Mouse (Mus musculus): Measurements from ENCODE around the gene Ddo. TPM values are rescaled to one million over a fixed set of nuclear protein-coding genes. Genes with fewer than 3 reads are reported as not detected.

The Ddo gene
- polyA plus RNA-seq, 1 experiment from 2014 or later = 0.15 TPM

DNA sequence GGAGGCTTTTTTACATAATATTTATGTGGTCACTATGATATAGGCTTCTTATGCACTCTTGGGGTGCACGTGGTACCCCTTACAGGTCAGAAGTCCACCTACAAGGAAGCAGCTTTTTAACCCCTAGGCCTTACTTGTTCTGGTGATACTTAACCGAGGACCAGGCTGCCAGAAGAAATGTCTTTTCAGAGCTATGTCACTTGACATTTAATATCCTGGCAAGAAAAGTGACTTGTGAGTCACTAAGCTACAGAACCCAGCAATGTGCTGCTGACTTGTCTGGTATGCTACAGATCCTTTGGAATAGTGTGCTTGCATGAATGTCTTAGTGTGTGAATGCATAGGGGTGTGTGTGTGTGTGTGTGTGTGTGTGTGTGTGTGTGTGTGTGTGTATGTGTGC is 57.6 kb downstream of the Ddo start:
- Histone ChIP-seq H3K9ac (no peak overlapping the region), H3K36me3 (no peaks in the 10 kb centered on the region), H3K4me2 (no peak overlapping the region), H3K27ac (no peak overlapping the region), H3K4me3 (no peak overlapping the region), H3K27me3 (no peaks in the 10 kb centered on the region), H3K9me3 (no peaks in the 10 kb centered on the region), H3K4me1 (peaks cover 5% of the 10 kb centered on the region)
- ATAC-seq (ENCODE audit: insufficient number of reproducible peaks, low FRiP score, low TSS enrichment, low read depth) = no peak
- WGBS = 52% methylated on average over 2 of the region's 2 CpGs

DNA sequence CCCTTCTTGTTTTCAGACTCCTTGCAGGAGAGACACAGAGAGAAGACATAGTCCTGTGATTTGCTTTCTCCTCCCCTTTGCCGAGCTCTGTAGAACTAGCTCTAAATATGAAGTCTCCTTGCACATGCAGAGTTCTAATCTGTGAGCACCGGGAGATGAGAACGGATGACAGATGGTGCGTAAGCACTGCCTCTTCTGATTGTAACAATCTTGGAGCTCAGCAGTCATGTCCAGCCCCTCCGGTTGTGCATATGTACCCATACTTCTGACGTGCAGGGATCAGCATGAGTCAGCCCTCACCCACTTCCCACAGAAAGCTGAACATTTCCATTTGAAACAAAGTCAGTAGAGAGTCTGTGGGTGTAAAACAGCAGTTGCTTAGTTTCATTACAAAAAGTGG is 58.5 kb downstream of the Ddo start:
- no peak for ATAC-seq (ENCODE audit: insufficient number of reproducible peaks, low FRiP score, low TSS enrichment, low read depth)
- peaks cover under 1% of the 10 kb centered on the region for H3K4me1 ChIP-seq
- H3K9me3 ChIP-seq = no peaks in the 10 kb centered on the region
- no peaks in the 10 kb centered on the region for H3K36me3 ChIP-seq
- no peak overlapping the region for H3K4me2 ChIP-seq
- H3K9ac ChIP-seq = no peak overlapping the region
- no peak overlapping the region for H3K27ac ChIP-seq
- no peak overlapping the region for H3K4me3 ChIP-seq
- no peaks in the 10 kb centered on the region for H3K27me3 ChIP-seq
- WGBS = 73% methylated on average over 6 of the region's 6 CpGs

DNA sequence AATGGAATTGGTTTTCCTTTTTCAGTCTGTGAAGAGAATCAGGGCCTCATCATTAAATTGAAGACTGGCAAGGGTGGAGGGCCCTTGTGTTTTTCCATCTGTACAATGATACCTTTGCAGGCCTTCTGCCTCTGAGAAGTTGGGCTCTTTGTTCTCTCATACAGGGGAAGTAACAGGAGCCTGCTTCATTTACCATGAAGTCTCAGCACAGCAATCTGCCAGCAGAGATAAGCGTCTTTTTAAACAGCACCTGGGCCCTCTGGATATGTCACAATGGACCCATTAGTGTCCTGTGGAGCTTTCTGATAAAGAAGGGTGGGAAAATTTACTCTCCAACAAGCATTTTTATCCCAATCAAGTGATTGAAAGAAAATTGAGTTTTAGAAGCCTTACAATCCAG is 59.1 kb downstream of the Ddo start:
- H3K9ac ChIP-seq = no peak overlapping the region
- no peaks in the 10 kb centered on the region for H3K27me3 ChIP-seq
- H3K27ac ChIP-seq = no peak overlapping the region
- H3K9me3 ChIP-seq = no peaks in the 10 kb centered on the region
- WGBS = 43% methylated on average over 1 of the region's 1 CpGs
- no peak overlapping the region for H3K4me3 ChIP-seq
- H3K36me3 ChIP-seq = no peaks in the 10 kb centered on the region
- H3K4me2 ChIP-seq = no peak overlapping the region
- H3K4me1 ChIP-seq = no peaks in the 10 kb centered on the region
- no peak for ATAC-seq (ENCODE audit: insufficient number of reproducible peaks, low FRiP score, low TSS enrichment, low read depth)

DNA sequence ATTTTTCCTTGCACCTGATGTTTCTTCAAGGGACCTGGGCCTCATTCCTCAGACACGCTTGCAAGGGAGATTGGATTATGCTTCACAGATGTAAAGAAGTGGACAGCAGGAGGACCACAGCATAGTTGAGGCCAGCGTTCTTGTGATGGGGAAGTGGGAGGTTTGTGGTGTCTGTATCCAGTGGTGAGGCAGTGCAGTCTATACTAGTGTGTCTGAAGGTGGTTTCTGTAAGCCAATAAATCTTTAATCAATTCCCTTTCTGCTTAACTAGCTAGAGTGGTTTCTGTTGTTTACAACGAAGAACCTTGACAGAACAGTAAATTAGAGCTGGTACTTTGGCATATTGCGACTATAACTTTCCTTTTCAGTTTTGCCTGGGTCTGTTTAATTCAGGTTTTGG is 68.8 kb downstream of the Ddo start:
- H3K9ac ChIP-seq = no peak overlapping the region
- no peaks in the 10 kb centered on the region for H3K36me3 ChIP-seq
- no peak overlapping the region for H3K27ac ChIP-seq
- 56% methylated on average over 4 of the region's 4 CpGs for WGBS
- no peaks in the 10 kb centered on the region for H3K9me3 ChIP-seq
- no peak overlapping the region for H3K4me2 ChIP-seq
- ATAC-seq (ENCODE audit: insufficient number of reproducible peaks, low FRiP score, low TSS enrichment, low read depth) = no peak
- H3K27me3 ChIP-seq = no peaks in the 10 kb centered on the region
- H3K4me3 ChIP-seq = no peak overlapping the region
- H3K4me1 ChIP-seq = no peaks in the 10 kb centered on the region

DNA sequence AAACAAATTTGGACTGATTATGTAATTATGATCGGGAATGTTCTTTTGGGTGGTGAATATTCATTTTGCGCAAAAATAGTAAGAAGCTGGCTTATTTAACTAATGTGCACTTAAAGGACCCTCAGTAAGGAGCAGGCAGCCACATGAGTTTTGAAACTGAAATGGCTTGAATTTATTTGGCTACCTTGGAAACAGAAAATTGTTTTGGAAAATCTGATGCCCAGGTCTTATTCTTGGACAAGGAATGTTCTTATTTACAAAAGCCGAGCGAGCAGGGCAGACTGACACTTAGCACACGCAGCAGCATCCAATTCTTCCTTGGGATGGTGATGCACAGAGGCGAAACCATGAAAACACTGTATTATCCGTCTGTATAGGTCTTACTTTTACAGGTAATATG is 81.3 kb downstream of the Ddo start:
- H3K9me3 ChIP-seq = no peaks in the 10 kb centered on the region
- no peak for ATAC-seq (ENCODE audit: insufficient number of reproducible peaks, low FRiP score, low TSS enrichment, low read depth)
- H3K36me3 ChIP-seq = no peaks in the 10 kb centered on the region
- H3K4me3 ChIP-seq = no peak overlapping the region
- no peak overlapping the region for H3K4me2 ChIP-seq
- no peaks in the 10 kb centered on the region for H3K27me3 ChIP-seq
- H3K9ac ChIP-seq = no peak overlapping the region
- H3K27ac ChIP-seq = no peak overlapping the region
- peaks cover 3% of the 10 kb centered on the region; the same call in 1 of the 2 replicates for H3K4me1 ChIP-seq
- WGBS = 66% methylated on average over 7 of the region's 7 CpGs

DNA sequence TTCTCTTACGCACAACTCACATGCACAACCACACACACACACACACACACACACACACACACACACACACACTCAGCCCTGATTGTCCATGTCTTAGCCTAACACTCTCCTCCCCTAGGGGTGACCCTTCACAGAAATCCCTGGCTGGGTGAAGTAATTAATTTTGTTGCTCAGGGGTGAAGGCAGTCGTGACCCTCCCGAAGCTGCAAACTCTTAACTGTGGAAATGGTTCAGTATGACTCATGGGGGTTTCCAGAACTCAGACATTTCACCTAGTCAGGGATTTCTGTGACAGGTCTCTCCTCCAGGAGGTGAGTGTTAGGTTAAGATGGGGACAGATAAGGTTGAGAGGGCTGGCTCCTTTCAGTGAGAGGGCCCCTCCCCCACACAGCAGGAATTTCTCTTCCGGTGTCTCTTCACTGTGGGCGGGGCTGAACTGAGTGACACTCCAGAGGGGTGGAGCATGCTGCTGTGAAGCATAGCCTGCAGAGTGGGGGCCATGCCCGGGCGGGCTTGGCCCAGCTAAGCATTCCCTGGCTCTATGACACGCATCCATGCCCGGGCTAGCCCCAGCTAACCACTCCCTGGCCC is 83.3 kb downstream of the Ddo start:
- H3K9me3 ChIP-seq = no peaks in the 10 kb centered on the region
- no peak for ATAC-seq (ENCODE audit: insufficient number of reproducible peaks, low FRiP score, low TSS enrichment, low read depth)
- H3K27ac ChIP-seq = no peak overlapping the region
- peaks cover 6% of the 10 kb centered on the region; the same call in 1 of the 2 replicates for H3K4me1 ChIP-seq
- 34% methylated on average over 9 of the region's 9 CpGs for WGBS
- no peaks in the 10 kb centered on the region for H3K27me3 ChIP-seq
- H3K4me3 ChIP-seq = no peak overlapping the region
- no peak overlapping the region for H3K9ac ChIP-seq
- H3K4me2 ChIP-seq = no peak overlapping the region
- H3K36me3 ChIP-seq = no peaks in the 10 kb centered on the region

DNA sequence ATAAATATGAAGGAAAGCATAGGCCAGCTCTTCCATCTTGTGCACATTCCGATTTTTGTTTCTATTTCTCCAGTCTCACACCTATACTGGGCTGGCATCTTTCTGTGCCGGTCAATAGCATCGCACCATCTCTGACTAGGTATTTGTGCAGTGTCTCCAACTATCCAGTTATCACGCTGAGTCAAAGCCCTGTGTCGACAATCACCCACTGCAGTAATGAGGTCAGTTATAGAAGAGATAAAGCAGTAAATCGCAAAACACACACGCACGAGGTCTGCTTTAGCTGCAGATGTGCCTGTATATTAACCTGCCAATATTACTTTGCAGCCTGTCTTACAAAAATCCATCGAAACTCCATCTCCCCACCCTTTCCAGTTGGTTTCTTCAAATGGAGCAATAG is 84.0 kb downstream of the Ddo start:
- ATAC-seq (ENCODE audit: insufficient number of reproducible peaks, low FRiP score, low TSS enrichment, low read depth) = no peak
- WGBS = 76% methylated on average over 9 of the region's 9 CpGs

DNA sequence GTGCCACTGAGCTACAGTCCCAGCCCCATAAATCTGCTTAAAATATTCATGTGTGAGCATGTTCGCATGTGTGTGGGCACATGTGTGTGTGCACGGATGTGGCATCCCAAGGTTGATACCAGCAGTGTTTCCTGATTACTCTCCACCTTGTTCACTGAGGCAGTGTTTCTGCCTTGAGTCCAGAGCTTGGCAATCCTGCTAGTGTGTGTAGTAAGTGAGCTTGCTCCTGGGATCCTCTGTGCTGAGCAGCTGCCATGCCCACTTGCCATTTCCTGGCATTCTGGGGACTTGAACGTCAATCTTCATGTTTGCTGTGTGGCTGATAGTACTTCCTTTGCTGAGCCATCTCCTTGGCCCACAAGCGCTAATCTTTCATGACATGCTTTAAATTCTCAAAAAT is 85.3 kb downstream of the Ddo start:
- Histone ChIP-seq H3K27me3 (no peaks in the 10 kb centered on the region), H3K4me3 (no peak overlapping the region), H3K4me1 (peaks cover 10% of the 10 kb centered on the region; the same call in 1 of the 2 replicates), H3K4me2 (no peak overlapping the region), H3K27ac (no peak overlapping the region), H3K9ac (no peak overlapping the region), H3K36me3 (no peaks in the 10 kb centered on the region), H3K9me3 (no peaks in the 10 kb centered on the region)
- no peak for ATAC-seq (ENCODE audit: insufficient number of reproducible peaks, low FRiP score, low TSS enrichment, low read depth)
- 88% methylated on average over 4 of the region's 4 CpGs for WGBS

More for the DNA sequence above, 84.0 kb downstream of the Ddo start:
- no peaks in the 10 kb centered on the region for H3K27me3 ChIP-seq
- no peak overlapping the region for H3K4me3 ChIP-seq
- no peaks in the 10 kb centered on the region for H3K36me3 ChIP-seq
- no peak overlapping the region for H3K4me2 ChIP-seq
- H3K4me1 ChIP-seq = peaks cover 7% of the 10 kb centered on the region; the same call in 1 of the 2 replicates
- no peak overlapping the region for H3K27ac ChIP-seq
- no peaks in the 10 kb centered on the region for H3K9me3 ChIP-seq
- no peak overlapping the region for H3K9ac ChIP-seq

DNA sequence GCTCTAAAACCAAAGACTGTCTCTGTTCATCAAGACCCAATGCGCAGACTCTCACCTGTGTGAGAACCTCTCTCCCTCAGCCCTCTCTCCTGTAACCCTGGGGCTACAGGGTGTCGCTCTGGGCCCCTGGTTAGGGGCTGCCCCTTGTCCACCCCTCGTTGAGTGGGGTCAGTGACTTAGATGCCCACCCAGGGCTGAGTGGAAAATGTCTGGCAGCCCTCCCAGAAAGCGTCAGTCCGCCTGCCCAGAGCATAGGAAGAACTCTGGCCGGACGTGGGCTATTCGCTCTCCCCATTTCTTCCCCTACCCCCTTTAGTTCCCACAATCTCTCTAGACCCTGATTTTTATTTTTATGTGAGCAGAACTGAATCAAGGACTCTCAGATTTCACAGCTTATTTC is 86.5 kb downstream of the Ddo start:
- Histone ChIP-seq H3K27me3 (no peaks in the 10 kb centered on the region), H3K4me2 (no peak overlapping the region), H3K9me3 (no peaks in the 10 kb centered on the region), H3K36me3 (no peaks in the 10 kb centered on the region), H3K4me1 (peaks cover 15% of the 10 kb centered on the region; the same call in 1 of the 2 replicates), H3K4me3 (no peak overlapping the region), H3K27ac (no peak overlapping the region), H3K9ac (no peak overlapping the region)
- 46% methylated on average over 8 of the region's 8 CpGs for WGBS
- no peak for ATAC-seq (ENCODE audit: insufficient number of reproducible peaks, low FRiP score, low TSS enrichment, low read depth)

DNA sequence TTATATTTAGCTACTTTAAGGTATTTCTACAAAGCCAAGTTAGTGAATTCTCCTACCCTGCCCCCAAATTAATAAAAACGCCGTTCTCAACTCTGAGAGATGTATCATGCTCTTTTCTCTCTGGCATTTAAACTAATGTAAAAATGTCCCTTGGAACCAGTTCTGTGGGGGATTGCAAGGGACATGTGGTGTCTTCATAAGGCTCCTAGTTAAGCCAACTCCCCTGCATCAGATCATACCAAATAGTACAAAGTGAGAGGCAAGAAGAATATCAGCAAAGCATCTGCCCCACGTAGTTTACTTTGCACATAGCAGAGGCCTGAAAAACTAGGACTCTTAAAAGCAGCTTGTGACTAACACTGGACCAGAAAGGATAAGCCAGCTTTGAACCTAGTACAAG is 86.9 kb downstream of the Ddo start:
- no peak overlapping the region for H3K4me2 ChIP-seq
- no peak overlapping the region for H3K9ac ChIP-seq
- no peak overlapping the region for H3K27ac ChIP-seq
- H3K36me3 ChIP-seq = no peaks in the 10 kb centered on the region
- H3K4me3 ChIP-seq = no peak overlapping the region
- no peaks in the 10 kb centered on the region for H3K27me3 ChIP-seq
- peaks cover 15% of the 10 kb centered on the region; the same call in 1 of the 2 replicates for H3K4me1 ChIP-seq
- WGBS = 47% methylated on average over 3 of the region's 3 CpGs
- no peaks in the 10 kb centered on the region for H3K9me3 ChIP-seq
- ATAC-seq (ENCODE audit: insufficient number of reproducible peaks, low FRiP score, low TSS enrichment, low read depth) = no peak

DNA sequence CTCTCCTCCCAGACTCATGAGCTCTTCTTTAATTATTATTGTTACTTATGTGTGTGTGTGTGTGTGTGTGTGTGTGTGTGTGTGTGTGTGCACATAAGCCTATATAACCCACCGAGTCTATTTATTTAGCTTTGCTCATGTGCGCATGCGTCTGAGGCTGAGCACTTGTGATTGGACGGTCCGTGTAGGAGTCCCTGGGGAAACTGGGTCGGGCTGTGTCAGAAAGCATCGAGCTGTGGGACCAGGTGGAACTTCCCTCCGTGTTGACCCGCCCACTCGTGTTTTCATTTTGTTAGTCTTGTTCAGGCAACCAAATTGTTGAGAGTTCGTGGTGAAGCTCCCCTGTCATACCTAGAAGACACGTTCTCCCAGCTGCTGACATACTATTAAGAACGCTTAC is 88.6 kb downstream of the Ddo start:
- no peaks in the 10 kb centered on the region for H3K27me3 ChIP-seq
- no peak for ATAC-seq (ENCODE audit: insufficient number of reproducible peaks, low FRiP score, low TSS enrichment, low read depth)
- no peak overlapping the region for H3K9ac ChIP-seq
- H3K4me1 ChIP-seq = peaks cover 15% of the 10 kb centered on the region; the same call in 1 of the 2 replicates
- no peak overlapping the region for H3K4me3 ChIP-seq
- no peak overlapping the region for H3K4me2 ChIP-seq
- H3K27ac ChIP-seq = no peak overlapping the region
- 90% methylated on average over 13 of the region's 13 CpGs for WGBS
- no peaks in the 10 kb centered on the region for H3K36me3 ChIP-seq
- H3K9me3 ChIP-seq = no peaks in the 10 kb centered on the region

DNA sequence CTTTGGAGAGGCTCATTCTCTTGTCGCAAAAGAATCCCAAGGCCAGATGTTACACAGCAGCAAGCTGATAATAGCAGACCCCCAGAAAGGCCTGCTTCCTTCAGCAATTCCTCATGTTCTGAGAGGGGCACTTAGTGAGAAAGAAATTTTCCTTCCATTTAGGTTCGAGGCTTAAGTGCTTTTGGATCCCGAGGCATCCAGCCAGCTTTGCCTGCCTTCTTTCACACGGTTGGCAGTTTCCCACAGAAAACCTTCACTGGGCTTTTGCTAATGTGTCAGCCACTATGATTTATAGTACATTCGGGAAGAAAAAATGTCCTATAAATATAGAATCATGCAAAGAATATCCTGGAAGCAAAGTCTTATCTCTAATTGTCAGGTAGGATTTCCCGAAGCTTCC is 89.3 kb downstream of the Ddo start:
- 35% methylated on average over 6 of the region's 6 CpGs for WGBS
- no peak overlapping the region for H3K4me2 ChIP-seq
- no peaks in the 10 kb centered on the region for H3K36me3 ChIP-seq
- no peak overlapping the region for H3K4me3 ChIP-seq
- peaks cover 15% of the 10 kb centered on the region; the same call in 1 of the 2 replicates for H3K4me1 ChIP-seq
- ATAC-seq (ENCODE audit: insufficient number of reproducible peaks, low FRiP score, low TSS enrichment, low read depth) = no peak
- H3K9ac ChIP-seq = no peak overlapping the region
- H3K27me3 ChIP-seq = no peaks in the 10 kb centered on the region
- no peaks in the 10 kb centered on the region for H3K9me3 ChIP-seq
- H3K27ac ChIP-seq = no peak overlapping the region

DNA sequence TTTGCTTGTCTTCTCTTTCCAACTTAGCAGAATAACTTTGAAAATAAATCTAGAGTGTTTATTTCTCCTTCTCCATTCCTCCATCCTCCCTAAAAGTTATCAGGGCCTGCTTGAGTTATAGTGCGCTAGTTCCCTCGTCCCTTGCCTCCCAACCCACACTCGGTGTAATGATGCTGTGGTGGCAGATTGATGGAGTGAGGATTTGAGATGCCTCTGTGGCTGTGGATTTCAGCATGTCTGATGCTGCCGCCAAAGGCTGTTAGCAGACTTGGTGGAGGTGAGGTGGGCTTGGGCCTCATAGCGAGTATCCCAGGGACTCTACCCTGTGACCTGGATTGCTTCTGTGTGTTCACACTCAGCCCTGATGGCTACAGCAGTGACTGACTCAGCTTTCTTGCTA is 91.1 kb downstream of the Ddo start:
- WGBS = 34% methylated on average over 5 of the region's 5 CpGs
- no peak overlapping the region for H3K4me3 ChIP-seq
- H3K4me2 ChIP-seq = no peak overlapping the region
- no peaks in the 10 kb centered on the region for H3K9me3 ChIP-seq
- H3K36me3 ChIP-seq = no peaks in the 10 kb centered on the region
- H3K4me1 ChIP-seq = peaks cover 15% of the 10 kb centered on the region; the same call in 1 of the 2 replicates
- H3K27ac ChIP-seq = no peak overlapping the region
- no peak overlapping the region for H3K9ac ChIP-seq
- no peaks in the 10 kb centered on the region for H3K27me3 ChIP-seq
- ATAC-seq (ENCODE audit: insufficient number of reproducible peaks, low FRiP score, low TSS enrichment, low read depth) = no peak
